14 mouse cellular contexts compared by ENCODE assay signal in genomic region chr11:34385001-34385688, GRCm38 (mm10).
DNase-seq lines count a peak whose midpoint lies in the region; ATAC-seq and TF ChIP-seq lines count a peak whose summit lies in the region.
"Had no signal": no experiment of that assay in that cellular context is flagged by ENCODE, and none has a peak within 500 bp of the region (broad histone marks: within the 10 kb centered on the region; RNA-seq: fewer than 3 reads in every experiment).

No protein-coding gene starts in this region.

- no peak overlapping the region for H3K27ac ChIP-seq in hindbrain, embryonic 12.5 days
- H3K27ac ChIP-seq in hindbrain, embryonic 11.5 days (ENCODE audit: low read depth, low read length), result no peak overlapping the region
- H3K27ac ChIP-seq in gastrocnemius, adult 2 months, result no peak overlapping the region
- H3K27ac ChIP-seq: heart, embryonic 10.5 days; limb, embryonic 13.5 days had no signal

- no peak overlapping the region for H3K4me3 ChIP-seq in hindbrain, embryonic 12.5 days
- no peak overlapping the region for H3K4me3 ChIP-seq in hindbrain, embryonic 11.5 days (ENCODE audit: low read depth, low read length)
- no peak overlapping the region for H3K4me3 ChIP-seq in gastrocnemius, adult 2 months
- H3K4me3 ChIP-seq: heart, embryonic 10.5 days; limb, embryonic 13.5 days had no signal

- no peak for TF ChIP-seq CTCF in gastrocnemius, adult 2 months (IDR thresholded peaks at IDR 0.05)

- H3K36me3 ChIP-seq in hindbrain, embryonic 12.5 days, result no peaks in the 10 kb centered on the region
- no peaks in the 10 kb centered on the region for H3K36me3 ChIP-seq in hindbrain, embryonic 11.5 days (ENCODE audit: control insufficient read depth, insufficient read depth, low read length)
- H3K36me3 ChIP-seq: heart, embryonic 10.5 days; limb, embryonic 13.5 days had no signal

- H3K9ac ChIP-seq in hindbrain, embryonic 12.5 days, result no peak overlapping the region
- no peak overlapping the region for H3K9ac ChIP-seq in hindbrain, embryonic 11.5 days (ENCODE audit: low read depth, low read length)
- H3K9ac ChIP-seq: limb, embryonic 13.5 days; liver, postnatal 0 days had no signal

- DNase-seq in hindbrain, embryonic 11.5 days (ENCODE audit: low spot score), result no peak
- DNase-seq in A20 (ENCODE audit: low read depth, low spot score), result peak; percentile 6
- peak; percentile 34 for DNase-seq in brain, embryonic 18.5 days (ENCODE audit: low read depth, low spot score)
- DNase-seq in layer of hippocampus, postnatal 14 days (ENCODE audit: low spot score in 2 of 2), result peak; percentile 14 to 20
- DNase-seq in gastrocnemius, adult 2 months, result no peak
- DNase-seq in frontal cortex, adult 2 months (ENCODE audit: extremely low spot score in 1 of 2, low spot score in 1 of 2), result no peak
- no peak for DNase-seq in lung, postnatal 4 days
- DNase-seq: cerebellum, adult 2 months; kidney, adult 2 months; liver, postnatal 0 days had no signal

- no peaks in the 10 kb centered on the region for H3K27me3 ChIP-seq in hindbrain, embryonic 12.5 days
- H3K27me3 ChIP-seq in hindbrain, embryonic 11.5 days (ENCODE audit: control insufficient read depth, insufficient read depth, low read length), result no peaks in the 10 kb centered on the region

- peak; percentile 89 for ATAC-seq in hindbrain, embryonic 12.5 days (ENCODE audit: low FRiP score)
- ATAC-seq in hindbrain, embryonic 11.5 days (ENCODE audit: low FRiP score), result no peak
- ATAC-seq: CD4-positive, CD25-positive, alpha-beta regulatory T cell, adult 4 months; liver, postnatal 0 days had no signal

- H3K9me3 ChIP-seq in hindbrain, embryonic 12.5 days (replicated peaks), result no peaks in the 10 kb centered on the region
- H3K9me3 ChIP-seq in hindbrain, embryonic 11.5 days (ENCODE audit: control insufficient read depth, low read length), result no peaks in the 10 kb centered on the region
- H3K9me3 ChIP-seq: heart, embryonic 10.5 days; limb, embryonic 13.5 days had no signal

- no peak overlapping the region for H3K4me2 ChIP-seq in hindbrain, embryonic 12.5 days (replicated peaks)
- H3K4me2 ChIP-seq in hindbrain, embryonic 11.5 days (replicated peaks; ENCODE audit: low read depth, low read length), result no peak overlapping the region
- H3K4me2 ChIP-seq: limb, embryonic 13.5 days had no signal

- intact Hi-C loops in gastrocnemius, adult 2 months (cut with DNase I), result no loop called here

- 49% methylated on average over 1 of the region's 1 CpGs for WGBS in hindbrain, embryonic 12.5 days
- WGBS in hindbrain, embryonic 11.5 days, result 71% methylated on average over 1 of the region's 1 CpGs

- peaks cover 4% of the 10 kb centered on the region; the same call in 1 of the 2 replicates for H3K4me1 ChIP-seq in hindbrain, embryonic 12.5 days
- H3K4me1 ChIP-seq in hindbrain, embryonic 11.5 days (replicated peaks; ENCODE audit: control insufficient read depth, insufficient read depth, low read length), result no peaks in the 10 kb centered on the region
- H3K4me1 ChIP-seq: limb, embryonic 13.5 days had no signal

Comparison
In these comparisons a context has a peak if more than half of its experiments do, and no peak if none do; other contexts are left out.
1. DNase-seq: peak in A20 (single experiment), brain, embryonic 18.5 days (single experiment) and layer of hippocampus, postnatal 14 days (2 of 2); none in hindbrain, embryonic 11.5 days (single experiment), gastrocnemius, adult 2 months (single experiment), frontal cortex, adult 2 months (0 of 2) and lung, postnatal 4 days (0 of 2).